Mouse (Mus musculus) urinary bladder, postnatal 14 days (tissue): Measurements from ENCODE around the gene Etnk1.
A peak's percentile ranks its signal among the peaks of the same experiment; 100 is the strongest.

ENCODE experiments used
- DNase-seq: peaks from one replicate; pipeline ENCODE4 v3.0.0; 2021; ENCODE audit warnings: low spot score

Gene Etnk1

DNA sequence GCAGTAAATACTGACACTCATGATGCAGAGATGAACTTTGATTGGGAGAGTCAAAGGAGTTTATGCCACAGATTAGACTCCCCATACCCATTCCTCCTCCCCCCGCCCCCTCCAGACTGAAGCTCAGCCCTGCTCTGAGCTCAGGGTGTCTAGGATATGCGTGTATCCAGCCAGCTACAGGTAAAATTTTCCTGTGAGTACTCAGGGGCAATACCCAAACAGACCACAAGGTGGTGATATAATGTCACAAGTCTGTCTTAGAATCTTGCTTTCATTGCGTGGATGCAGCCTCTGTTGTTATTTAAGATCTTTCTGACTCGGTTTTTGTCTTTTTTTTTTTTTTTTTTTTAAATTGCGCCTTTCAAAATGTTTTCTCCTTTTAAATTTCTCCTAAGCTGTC is 52.3 kb downstream of the Etnk1 start:
- DNase-seq = peak; percentile 67

DNA sequence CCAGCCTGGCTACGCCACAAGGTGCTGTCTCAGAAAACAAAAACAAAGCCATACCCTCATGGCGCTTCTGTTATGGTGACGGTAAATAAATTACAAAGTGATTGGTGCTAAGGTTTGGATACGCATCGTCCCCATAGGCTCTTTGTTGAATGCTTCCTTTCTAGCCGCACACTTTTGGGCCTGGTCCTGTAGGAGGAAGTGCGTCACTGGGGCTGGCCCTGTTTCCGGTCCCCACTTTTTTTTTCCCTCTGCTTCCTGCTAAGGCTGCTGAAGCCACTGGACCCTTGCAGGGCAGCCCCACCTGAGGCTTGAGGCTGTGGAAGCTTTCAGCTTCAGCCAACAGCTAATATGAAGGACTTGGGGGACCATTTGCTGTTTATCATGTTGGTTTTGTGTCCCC is 54.2 kb downstream of the Etnk1 start:
- no peak for DNase-seq

- DNase-seq = no peak
Measured at GRCm38 (mm10) chr6:143224057-143224456, 57.0 kb downstream of the Etnk1 start.

- DNase-seq = no peak
Measured at GRCm38 (mm10) chr6:143224885-143225284, 57.9 kb downstream of the Etnk1 start.

GRCm38 (mm10) chr6:143228696-143229095 is 61.7 kb downstream of the Etnk1 start:
- no peak for DNase-seq

GRCm38 (mm10) chr6:143229906-143230305 is 62.9 kb downstream of the Etnk1 start:
- no peak for DNase-seq

- DNase-seq = no peak
Measured at GRCm38 (mm10) chr6:143230888-143231287, 63.9 kb downstream of the Etnk1 start.

DNA sequence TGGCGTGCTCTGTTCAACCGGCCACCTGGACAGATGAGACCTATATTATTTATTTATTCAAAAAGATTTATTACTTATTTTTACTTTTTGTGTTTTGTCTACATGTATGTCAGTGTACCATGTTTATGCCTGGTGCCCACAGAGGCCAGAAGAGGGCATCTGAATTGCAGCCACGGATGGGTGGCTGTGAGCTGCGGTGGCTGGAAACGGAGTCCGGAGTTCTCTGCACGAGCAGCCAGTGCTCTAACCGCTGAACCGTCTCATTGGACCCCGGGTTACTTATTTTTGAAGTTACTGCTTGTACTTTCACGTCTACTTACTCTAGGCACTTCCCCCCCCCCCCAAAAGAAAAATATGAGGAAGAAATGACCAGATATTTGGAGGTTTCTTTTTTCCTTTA is 65.7 kb downstream of the Etnk1 start:
- no peak for DNase-seq

- no peak for DNase-seq
Measured at GRCm38 (mm10) chr6:143234868-143235267, 67.8 kb downstream of the Etnk1 start.

DNA sequence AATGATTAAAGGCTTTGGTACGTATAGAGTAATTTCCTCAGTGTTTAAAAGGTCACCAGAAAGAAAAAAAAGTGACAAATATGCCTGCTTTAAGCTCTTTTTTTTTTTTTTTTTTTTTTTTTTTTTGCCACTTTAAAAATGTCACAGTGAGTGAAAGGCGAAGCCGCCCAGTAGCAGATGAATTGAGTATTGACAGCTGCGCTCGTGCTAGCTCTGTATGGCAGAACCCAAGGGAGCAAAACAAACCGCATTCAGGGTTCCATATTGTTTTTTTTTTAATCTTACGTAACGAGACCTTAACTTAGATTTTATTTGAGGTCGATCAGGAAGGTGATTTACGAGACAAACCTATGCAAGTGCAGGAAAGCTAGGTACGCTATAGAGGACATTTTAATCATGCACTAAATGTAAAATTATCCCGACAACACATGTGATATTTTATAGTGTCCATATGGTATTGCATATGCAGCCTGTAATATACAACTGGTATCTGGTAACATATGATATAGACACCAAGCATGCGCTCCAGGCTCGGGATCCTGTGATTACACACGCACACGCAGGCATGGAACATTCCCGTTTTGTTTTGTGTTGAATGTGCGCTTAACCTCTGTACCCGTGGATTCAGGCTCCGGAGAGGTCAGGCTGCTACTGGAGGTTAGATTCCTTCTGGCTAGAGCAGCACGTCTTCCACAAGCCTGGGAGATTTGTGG is 72.5 kb downstream of the Etnk1 start:
- DNase-seq = no peak

GRCm38 (mm10) chr6:143243191-143243590 is 76.2 kb downstream of the Etnk1 start:
- no peak for DNase-seq

- no peak for DNase-seq
Measured at GRCm38 (mm10) chr6:143257921-143258320, 90.9 kb downstream of the Etnk1 start.

GRCm38 (mm10) chr6:143259169-143259629 is 92.2 kb downstream of the Etnk1 start:
- no peak for DNase-seq

DNA sequence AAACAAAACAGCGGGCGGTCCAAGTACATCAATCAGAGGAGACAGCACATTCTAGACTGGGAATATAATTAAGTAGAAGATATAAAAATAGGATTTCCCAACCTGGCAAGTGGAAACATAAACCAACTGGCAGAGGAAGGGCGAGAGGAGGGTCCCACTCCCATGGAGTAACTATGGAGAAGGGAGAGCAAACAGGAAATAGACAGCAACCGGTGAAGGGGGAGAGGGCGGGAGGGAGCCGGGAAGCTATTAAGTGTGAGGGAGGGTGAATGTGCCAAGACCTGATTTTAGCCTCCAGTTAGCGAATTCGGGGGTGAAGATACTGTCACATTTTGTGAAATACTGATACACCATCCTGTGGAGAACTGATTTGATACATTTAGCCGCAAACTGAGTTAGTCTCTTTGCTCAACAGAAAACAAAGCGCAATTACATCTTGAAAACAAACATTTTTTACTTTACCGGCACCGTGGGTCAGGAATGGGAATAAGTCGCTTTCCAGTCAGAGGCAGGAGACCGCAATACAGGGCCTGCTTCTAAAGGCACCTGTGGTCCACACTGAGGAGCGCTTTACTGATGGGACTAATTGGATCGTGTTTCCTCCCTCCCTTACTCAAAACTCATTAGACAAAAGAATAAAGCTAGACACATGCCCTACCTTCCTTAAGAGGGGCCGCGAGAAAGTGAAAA is 93.0 kb downstream of the Etnk1 start:
- no peak for DNase-seq

- no peak for DNase-seq
Measured at GRCm38 (mm10) chr6:143260560-143261288, 93.7 kb downstream of the Etnk1 start.

- no peak for DNase-seq
Measured at GRCm38 (mm10) chr6:143261289-143261665, 94.3 kb downstream of the Etnk1 start.

- DNase-seq = no peak
Measured at GRCm38 (mm10) chr6:143265482-143265881, 98.5 kb downstream of the Etnk1 start.

DNA sequence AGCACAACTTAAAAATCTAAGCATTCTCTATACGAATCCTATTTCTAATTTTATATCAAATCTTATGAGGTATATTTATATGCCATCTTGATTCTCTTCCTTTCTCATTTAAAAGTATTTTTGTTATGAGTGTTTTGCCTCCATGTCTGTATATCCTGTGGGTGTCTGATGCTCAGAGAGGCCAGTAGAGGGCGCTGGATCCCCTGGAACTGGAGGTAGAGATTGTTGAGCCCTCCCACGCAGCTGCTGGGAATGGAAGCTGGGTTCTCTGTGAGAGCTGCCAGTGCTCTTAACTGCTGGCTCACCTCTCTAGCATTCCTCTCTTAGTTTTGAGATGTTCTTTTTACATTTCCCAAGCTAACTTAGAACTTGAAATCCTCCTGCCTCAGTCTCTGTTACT is 112.2 kb downstream of the Etnk1 start:
- no peak for DNase-seq
